Mouse (Mus musculus) liver, adult 2 months (tissue): Measurements from ENCODE around the gene Tstd2. TPM values are rescaled to one million over a fixed set of nuclear protein-coding genes. Genes with fewer than 3 reads are reported as not detected.

ENCODE experiments used
- DNase-seq: peaks from one replicate; pipeline ENCODE4 v3.0.0-alpha.2; 2011; ENCODE audit warnings: low read depth, low spot score; ENCODE audit errors: extremely low read depth
- H3K27ac ChIP-seq: fragments of 200-500 bp; replicated peaks from 2 replicates; pipeline ENCODE4 v1.5.1; 2012; ENCODE audit warnings: low read depth, mild to moderate bottlenecking, control low read depth, inconsistent platforms, low read length; ENCODE audit not compliant: insufficient read depth
- H3K27me3 ChIP-seq: fragments of 200-500 bp; 2 replicates; pipeline ENCODE4 v1.6.1; 2012; ENCODE audit warnings: mild to moderate bottlenecking, moderate library complexity, low read length, inconsistent platforms; ENCODE audit not compliant: control insufficient read depth, insufficient read depth
- H3K36me3 ChIP-seq: fragments of 200-500 bp; 2 replicates; pipeline ENCODE4 v1.6.1; 2012; ENCODE audit warnings: low read length, inconsistent platforms; ENCODE audit not compliant: control insufficient read depth, insufficient read depth
- H3K4me1 ChIP-seq: fragments of 200-500 bp; 2 replicates; pipeline ENCODE4 v1.6.1; 2011; ENCODE audit warnings: low read length; ENCODE audit not compliant: control insufficient read depth, insufficient read depth
- H3K4me3 ChIP-seq: fragments of 200-500 bp; 2 replicates; pipeline ENCODE4 v1.5.1; 2011; ENCODE audit warnings: low read depth, mild to moderate bottlenecking, control low read depth, low read length, moderate library complexity; ENCODE audit not compliant: insufficient read depth
- H3K79me2 ChIP-seq: fragments of 200-500 bp; 2 replicates; pipeline ENCODE4 v1.6.1; 2012; ENCODE audit warnings: inconsistent platforms, mild to moderate bottlenecking, low read length, moderate library complexity; ENCODE audit not compliant: control insufficient read depth, insufficient read depth
- H3K9ac ChIP-seq: fragments of 200-500 bp; 2 replicates; pipeline ENCODE4 v1.6.1; 2012; ENCODE audit warnings: low read depth, mild to moderate bottlenecking, control low read depth, inconsistent platforms, low read length
- CTCF ChIP-seq: fragments of 200-500 bp; IDR thresholded peaks from 2 replicates; pipeline ENCODE4 v1.5.1; 2011; ENCODE audit warnings: low read depth, low read length, control low read depth
- POLR2A ChIP-seq: fragments of 200-500 bp; IDR thresholded peaks from 2 replicates; pipeline ENCODE4 v1.6.1; 2011; ENCODE audit warnings: low read length, control low read depth; ENCODE audit not compliant: insufficient read depth; ENCODE audit errors: extremely low read depth
- WGBS: fragments of 180-500 bp; shearing (Covaris S2); methylation state at CpG from one replicate; pipeline ENCODE4 v1.1.7; 2018; 5-methylcytosine and 5-hydroxymethylcytosine counted together
- polyA plus RNA-seq: library from polyadenylated mRNA; depleted of rRNA; stranded (reverse); fragments of >200 nt; gene quantifications from 2 replicates; pipeline ENCODE4 v1.2.3, GENCODE M21; 2012
- total RNA-seq: library from RNA; depleted of rRNA; stranded (reverse); fragments of >200 nt; gene quantifications from 2 replicates; pipeline ENCODE4 v1.2.3, GENCODE M21; 2014

Tstd2 gene
- total and polyA plus RNA-seq, 2 experiments, result 10.5 to 13.0 TPM

DNA sequence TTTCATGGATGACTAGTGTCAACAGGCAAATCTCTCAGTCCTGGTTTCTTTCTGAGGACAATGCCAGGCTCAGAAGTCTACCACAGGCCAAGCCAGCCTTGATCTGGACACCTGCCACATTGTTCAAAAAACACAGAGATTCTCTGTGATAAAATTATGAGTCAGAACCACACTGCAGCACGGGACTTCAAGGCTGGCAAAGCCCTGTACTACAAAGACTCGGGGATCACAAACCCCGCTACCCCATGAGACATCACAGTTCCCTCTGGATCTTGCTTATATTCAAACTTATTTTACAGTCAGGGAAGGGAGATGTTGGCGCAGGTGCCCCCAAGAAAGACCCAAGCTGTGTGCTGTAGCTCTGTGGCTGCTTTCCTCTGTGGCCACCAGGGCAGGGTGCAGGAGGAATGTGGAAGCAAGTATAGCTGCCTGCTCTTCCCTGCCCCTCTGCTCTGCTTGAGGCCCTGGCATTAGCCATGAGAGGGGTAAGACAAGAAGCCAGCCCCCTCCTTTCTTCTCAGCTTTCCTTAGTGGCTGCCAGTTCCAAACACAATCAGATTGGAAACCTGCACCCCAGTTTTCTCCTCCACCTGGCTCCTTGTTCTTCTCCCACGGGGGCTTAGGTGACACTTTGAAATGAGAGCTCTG, 45.9 kb downstream of the Tstd2 start:
- DNase-seq, result no peak
- no peak for TF ChIP-seq POLR2A
- TF ChIP-seq CTCF, result no peak
- WGBS, result 82% methylated on average over 5 of the region's 5 CpGs
- H3K27ac ChIP-seq, result no peak overlapping the region
- no peak overlapping the region for H3K4me3 ChIP-seq
- no peaks in the 10 kb centered on the region for H3K36me3 ChIP-seq
- H3K9ac ChIP-seq, result no peak overlapping the region
- H3K27me3 ChIP-seq, result no peaks in the 10 kb centered on the region
- no peaks in the 10 kb centered on the region for H3K79me2 ChIP-seq
- no peaks in the 10 kb centered on the region for H3K4me1 ChIP-seq

DNA sequence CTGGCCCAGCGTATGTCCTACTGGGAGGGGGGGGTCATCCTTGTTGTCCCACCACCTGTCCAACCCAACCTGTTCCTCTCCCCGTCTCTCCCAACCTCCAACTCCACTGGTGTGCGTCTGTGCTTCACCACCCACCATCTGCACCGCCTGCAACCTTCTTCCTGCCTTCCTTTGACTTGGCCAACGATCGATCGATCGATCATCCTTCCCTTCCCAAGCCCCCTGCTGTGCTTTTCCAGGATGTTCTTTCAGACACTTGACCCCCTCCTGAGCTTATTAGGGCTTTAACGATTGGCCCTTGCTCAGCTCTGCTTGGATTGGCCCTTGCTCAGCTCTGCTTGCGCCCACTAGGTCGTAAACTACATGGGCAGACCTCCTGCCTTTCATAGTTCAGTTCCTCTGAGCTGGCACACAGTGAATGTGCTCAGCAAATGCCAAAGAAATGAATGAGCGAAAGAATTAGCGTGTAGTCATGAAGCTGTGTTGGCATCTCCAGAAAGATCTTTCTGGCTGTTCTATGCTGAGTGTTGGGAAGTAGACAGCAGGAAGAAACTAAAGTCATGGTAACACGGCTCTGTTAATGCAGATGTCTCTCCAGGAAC, 48.9 kb downstream of the Tstd2 start:
- 91% methylated on average over 14 of the region's 14 CpGs for WGBS
- H3K36me3 ChIP-seq, result no peaks in the 10 kb centered on the region
- H3K4me3 ChIP-seq, result no peak overlapping the region
- H3K4me1 ChIP-seq, result no peaks in the 10 kb centered on the region
- no peaks in the 10 kb centered on the region for H3K27me3 ChIP-seq
- no peak for DNase-seq
- H3K79me2 ChIP-seq, result no peaks in the 10 kb centered on the region
- no peak for TF ChIP-seq CTCF
- no peak for TF ChIP-seq POLR2A
- H3K27ac ChIP-seq, result no peak overlapping the region
- H3K9ac ChIP-seq, result no peak overlapping the region

DNA sequence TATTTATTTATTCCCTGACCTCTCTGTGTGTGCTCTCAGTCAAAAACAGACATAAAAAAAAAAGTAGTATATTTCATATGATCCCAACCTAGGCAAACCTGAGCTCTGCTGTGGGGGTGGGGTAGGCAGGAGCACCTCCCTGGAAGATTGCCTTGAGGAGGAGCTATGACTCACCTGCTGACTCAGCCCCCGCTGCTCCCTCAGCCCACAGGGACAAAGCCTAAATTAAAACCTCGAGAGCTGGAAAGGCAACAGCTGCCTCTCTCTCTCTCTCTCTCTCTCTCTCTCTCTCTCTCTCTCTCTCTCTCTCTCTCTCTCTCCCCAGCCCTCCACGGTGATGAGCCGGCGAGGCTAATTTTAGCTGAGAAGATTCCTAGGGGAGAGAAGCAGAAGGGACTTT, 50.6 kb downstream of the Tstd2 start:
- 43% methylated on average over 5 of the region's 5 CpGs for WGBS
- no peaks in the 10 kb centered on the region for H3K79me2 ChIP-seq
- H3K27ac ChIP-seq, result no peak overlapping the region
- H3K4me3 ChIP-seq, result no peak overlapping the region
- H3K9ac ChIP-seq, result no peak overlapping the region
- no peaks in the 10 kb centered on the region for H3K36me3 ChIP-seq
- TF ChIP-seq POLR2A (no peak), CTCF (no peak)
- H3K27me3 ChIP-seq, result no peaks in the 10 kb centered on the region
- H3K4me1 ChIP-seq, result no peaks in the 10 kb centered on the region
- no peak for DNase-seq

DNA sequence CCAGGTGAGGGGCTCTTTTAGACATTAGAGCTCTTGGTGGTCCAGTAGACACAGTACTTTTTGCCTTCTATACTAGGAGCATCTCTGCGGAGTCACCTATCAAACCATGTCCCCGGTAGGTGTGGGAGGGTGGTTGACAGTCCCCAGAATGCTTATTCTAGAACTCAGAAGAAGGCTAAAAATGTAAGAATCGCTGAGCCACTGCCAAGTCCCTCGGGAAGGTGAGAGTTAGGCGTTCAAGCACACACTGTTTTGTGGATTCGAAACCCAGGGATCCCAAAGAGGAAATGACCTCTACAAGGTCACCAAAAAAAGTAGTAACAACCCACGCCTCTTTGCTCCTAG, 51.1 kb downstream of the Tstd2 start:
- H3K27ac ChIP-seq, result no peak overlapping the region
- no peaks in the 10 kb centered on the region for H3K36me3 ChIP-seq
- no peak for TF ChIP-seq POLR2A
- TF ChIP-seq CTCF, result no peak
- 60% methylated on average over 7 of the region's 7 CpGs for WGBS
- H3K4me1 ChIP-seq, result no peaks in the 10 kb centered on the region
- DNase-seq, result no peak
- H3K27me3 ChIP-seq, result no peaks in the 10 kb centered on the region
- no peaks in the 10 kb centered on the region for H3K79me2 ChIP-seq
- no peak overlapping the region for H3K4me3 ChIP-seq
- no peak overlapping the region for H3K9ac ChIP-seq

DNA sequence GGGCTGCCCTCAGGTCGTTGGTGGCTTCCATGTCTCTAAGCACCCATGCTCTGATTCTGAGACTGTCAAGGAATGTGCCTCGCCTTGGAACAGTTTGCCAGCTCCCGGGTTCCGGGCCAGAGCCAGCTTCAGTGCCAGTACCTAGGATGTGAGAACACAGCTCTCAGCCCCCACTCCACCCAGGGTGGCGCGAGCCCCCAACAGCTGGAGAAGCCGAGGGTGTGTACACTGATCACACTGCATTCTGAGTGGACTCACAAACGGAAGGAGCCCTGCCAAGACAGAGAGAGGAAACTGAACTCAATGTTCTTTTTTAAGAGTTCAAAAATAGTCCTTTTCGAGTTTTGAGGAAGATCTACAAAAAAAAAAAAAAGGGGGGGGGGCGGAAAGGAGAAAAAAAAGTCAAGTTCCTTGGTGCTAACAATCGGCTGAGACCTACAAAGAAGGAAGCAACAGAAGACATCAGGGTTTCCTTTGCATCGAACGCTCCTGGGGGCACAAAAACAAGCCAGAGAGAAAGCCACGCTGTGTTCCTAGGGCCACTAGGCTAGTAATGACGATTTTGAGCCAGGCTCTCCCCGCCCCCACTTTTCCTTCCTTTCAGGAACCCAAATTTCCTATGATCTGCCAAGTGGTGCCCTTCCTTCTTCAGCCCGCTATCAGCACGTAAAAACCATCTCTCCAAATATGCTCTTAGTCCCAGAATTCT, 51.6 kb downstream of the Tstd2 start:
- Histone ChIP-seq H3K27me3 (no peaks in the 10 kb centered on the region), H3K36me3 (no peaks in the 10 kb centered on the region)
- 68% methylated on average over 17 of the region's 18 CpGs for WGBS

DNA sequence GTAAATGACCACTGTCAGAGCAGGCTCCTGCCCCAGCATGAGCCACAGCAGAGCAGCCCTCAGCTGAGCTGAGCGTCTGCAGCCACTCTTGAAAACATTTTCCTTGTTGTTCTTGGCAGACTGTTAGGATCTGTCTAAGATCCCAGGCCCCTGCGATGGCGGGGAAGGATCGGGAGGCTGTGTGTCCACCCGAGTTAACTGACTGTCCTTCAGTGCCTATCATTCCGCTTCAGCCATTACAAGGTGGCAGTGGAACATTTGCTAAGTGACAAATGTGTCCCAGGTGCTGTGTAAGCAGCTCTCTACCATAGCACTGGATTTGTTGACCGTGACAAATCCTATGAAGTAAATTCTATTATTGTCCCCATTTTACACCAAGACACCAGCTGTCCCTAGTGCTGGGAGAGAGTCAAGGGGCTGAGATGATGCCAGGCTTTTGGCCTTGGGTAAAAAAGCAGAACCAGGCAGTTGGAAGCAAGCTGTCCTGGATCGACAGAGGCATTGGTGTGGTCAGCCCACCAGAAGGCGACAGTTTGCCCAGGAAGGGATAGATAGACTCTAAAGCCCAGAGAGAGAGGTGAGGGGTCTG, 53.2 kb downstream of the Tstd2 start:
- TF ChIP-seq POLR2A, result no peak
- TF ChIP-seq CTCF, result no peak
- Histone ChIP-seq H3K27ac (no peak overlapping the region), H3K9ac (no peak overlapping the region), H3K4me3 (no peak overlapping the region), H3K27me3 (no peaks in the 10 kb centered on the region), H3K79me2 (no peaks in the 10 kb centered on the region), H3K36me3 (no peaks in the 10 kb centered on the region), H3K4me1 (no peaks in the 10 kb centered on the region)
- no peak for DNase-seq
- WGBS, result 74% methylated on average over 9 of the region's 9 CpGs

More for the DNA sequence above, 51.6 kb downstream of the Tstd2 start:
- Histone ChIP-seq H3K4me3 (no peak overlapping the region), H3K27ac (no peak overlapping the region), H3K4me1 (no peaks in the 10 kb centered on the region), H3K9ac (no peak overlapping the region), H3K79me2 (no peaks in the 10 kb centered on the region)
- DNase-seq, result peak; percentile 9
- TF ChIP-seq POLR2A (no peak), CTCF (no peak)
